Mouse (Mus musculus): ENCODE results near the gene Clstn3. TPM values are rescaled to one million over a fixed set of nuclear protein-coding genes. Genes with fewer than 3 reads are reported as not detected.
A peak's percentile ranks its signal among the peaks of the same experiment; 100 is the strongest.
"Not testable (repeated sequence)": the region's sequence is repeated elsewhere in the genome, so short reads cannot be mapped to it uniquely, and the experiment has no call there.

Gene Clstn3
- 10 to 100 TPM; 33.9 to 35.3 TPM for total RNA-seq (2021)
- long read RNA-seq, experiment 1, full-length matches to known transcripts = 11 of 24 reads
- long read RNA-seq, experiment 1, partial matches to known transcripts = 5 of 24 reads
- long read RNA-seq, experiment 1, other reads (novel, unspliced or antisense) = 8 of 24 reads
- long read RNA-seq, experiment 2, full-length matches to known transcripts = 46 of 75 reads
- long read RNA-seq, experiment 2, partial matches to known transcripts = 16 of 75 reads
- long read RNA-seq, experiment 2, other reads (novel, unspliced or antisense) = 13 of 75 reads

DNA sequence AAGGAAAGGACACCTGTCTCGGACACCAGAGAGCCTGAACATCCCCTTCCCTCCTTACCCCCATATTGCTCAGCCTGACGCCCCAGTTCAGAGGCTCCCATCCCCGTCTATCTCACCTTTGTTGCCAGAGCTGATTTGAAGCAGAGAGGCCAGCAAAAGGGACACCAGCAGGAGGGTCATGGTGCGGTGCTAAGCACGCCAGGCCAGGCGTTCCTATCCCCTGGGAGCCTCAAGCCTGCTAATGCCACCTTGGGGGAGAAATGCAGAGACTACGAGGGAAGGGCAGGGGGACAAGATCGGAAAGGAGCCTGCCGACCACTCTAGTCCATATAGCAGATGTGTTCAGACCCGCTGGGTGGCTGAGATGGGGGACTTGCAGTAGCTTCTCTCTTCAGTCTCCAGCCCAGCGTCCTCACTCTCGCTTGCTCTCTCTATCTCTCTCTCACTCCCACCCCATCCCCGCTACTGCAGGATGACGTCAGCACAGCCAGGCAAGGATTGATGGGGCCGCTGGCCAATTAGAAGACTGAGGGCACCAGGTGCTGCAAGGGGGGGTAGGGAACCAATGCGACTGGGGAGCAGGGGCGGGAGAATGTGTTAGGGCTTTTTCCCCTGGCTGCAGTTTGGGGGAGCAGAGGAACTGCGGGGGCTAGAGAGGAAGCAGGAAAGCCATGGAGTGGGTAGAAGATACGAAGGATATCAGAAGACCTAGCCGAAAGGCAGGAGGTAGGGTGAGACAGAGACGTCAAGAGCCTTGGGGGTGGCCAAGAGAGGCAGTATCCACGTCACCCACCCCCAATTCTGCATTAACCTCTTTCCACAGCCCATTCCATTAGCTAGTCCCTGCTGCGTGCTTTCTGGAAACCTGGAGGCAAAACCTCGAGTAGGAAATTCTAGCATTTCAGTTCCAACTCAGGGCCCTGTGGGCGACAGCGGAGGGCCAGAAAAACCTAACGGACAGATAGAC, at the start of gene Clstn3:
TSS of gene Clstn3 (minus strand) at position 490 of the 967 bp plus-strand sequence.
- peak; percentile 55 to 56 for DNase-seq (ENCODE audit: low spot score in 2 of 2)

DNA sequence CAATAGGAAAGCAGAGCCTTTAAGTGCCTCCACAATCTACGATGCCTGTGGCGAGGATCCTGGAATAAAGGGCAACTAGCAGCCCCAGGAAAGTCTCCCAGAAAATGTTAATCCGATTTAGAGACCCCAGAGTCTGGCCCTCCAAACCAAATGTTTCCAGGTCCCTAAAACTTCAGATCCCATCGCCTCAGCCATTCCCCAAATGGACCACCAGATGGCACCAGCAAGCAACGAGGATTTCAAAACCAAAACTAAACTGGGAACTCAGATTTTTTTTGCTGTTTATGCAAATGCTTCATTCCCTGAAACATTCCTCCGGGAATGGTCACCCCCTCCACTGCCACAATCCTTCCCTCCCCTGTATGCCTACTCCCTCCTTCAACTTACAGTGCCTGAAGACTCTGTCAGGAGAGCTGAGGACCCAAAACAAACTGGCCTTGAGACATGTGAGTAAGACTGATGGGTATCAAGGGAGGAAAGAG, 47.8 kb upstream of the Clstn3 start, which contains the start of gene C1ra:
TSS of gene C1ra (plus strand) at position 51 of the 482 bp plus-strand sequence.
- peak in 1 of 2 experiments; percentile 60 for DNase-seq (ENCODE audit: low spot score in 2 of 2)

DNA sequence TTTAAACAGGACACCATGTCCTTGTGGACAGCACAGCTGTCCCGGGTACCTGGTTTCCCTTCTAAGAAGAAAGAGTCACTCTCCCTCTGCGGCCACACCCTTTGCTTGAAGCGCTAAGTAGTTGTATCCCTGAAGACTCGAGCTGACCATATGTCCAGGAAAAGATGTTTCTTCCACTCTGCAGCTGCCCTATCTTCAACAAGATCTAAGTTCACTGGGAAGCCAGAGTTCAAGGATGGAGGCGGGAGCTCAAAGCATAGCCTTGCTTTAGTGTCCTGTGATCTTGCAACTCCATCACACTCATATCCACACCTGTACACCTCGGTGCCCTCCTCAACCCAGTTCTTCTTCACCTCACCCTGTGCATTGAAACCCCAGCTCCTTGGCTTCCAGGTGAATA, 47.3 kb upstream of the Clstn3 start:
- DNase-seq (ENCODE audit: low spot score in 2 of 2) = no peak

DNA sequence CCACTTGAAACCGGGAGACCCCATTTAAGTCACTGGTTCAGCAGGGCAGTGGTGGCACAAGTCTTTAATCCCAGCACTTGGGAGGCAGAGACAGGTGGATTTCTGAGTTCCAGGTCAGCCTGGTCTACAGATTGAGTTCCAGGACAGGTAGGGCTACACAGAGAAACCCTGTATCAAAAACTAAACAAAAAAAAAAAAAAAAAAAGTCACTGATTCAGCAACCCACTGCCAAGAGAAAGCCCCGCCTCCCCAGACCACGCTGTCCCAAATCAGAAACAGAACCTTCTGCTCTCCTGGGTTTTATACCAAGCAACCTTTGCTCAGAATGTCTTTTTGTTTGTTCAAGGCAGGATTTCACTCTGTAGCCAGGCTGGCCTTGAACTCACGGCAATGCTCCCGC, 44.6 kb upstream of the Clstn3 start:
- DNase-seq (ENCODE audit: low spot score in 2 of 2) = not testable (repeated sequence)

DNA sequence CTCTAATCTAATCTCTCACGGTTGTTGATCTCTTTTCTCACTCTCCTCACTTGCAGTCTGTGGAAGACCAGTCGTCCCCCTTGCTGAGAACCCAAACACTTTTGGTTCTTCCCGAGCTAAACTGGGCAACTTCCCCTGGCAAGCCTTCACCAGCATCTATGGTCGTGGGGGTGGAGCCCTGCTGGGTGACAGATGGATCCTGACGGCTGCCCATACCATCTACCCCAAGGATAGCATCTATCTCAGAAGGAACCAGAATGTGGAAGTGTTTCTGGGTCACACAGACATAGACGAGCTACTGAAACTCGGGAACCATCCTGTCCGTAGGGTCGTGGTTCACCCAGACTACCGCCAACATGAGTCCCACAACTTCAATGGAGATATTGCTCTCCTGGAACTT, 43.7 kb upstream of the Clstn3 start:
- no peak for DNase-seq (ENCODE audit: low spot score in 2 of 2)

DNA sequence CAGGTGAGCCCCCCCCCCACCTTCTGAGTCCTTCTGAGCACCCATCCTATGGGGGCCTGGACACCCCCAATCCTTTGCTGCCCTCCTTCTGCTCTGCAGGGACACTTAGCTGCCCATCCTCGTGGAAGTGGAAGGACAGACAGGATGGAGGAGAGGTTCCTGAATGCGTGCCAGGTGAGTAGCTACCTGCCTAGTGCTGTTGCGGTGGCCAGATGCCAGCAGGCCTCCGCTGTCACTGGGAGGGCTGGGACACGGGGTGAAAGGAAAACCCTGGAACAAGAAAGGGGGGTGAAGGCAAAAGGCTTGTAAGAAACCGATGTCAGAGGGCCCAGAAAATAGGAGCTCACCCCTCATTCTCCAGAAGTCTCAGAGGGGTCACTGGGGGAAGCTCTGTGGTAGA, 42.4 kb upstream of the Clstn3 start:
- DNase-seq (ENCODE audit: low spot score in 2 of 2) = no peak

DNA sequence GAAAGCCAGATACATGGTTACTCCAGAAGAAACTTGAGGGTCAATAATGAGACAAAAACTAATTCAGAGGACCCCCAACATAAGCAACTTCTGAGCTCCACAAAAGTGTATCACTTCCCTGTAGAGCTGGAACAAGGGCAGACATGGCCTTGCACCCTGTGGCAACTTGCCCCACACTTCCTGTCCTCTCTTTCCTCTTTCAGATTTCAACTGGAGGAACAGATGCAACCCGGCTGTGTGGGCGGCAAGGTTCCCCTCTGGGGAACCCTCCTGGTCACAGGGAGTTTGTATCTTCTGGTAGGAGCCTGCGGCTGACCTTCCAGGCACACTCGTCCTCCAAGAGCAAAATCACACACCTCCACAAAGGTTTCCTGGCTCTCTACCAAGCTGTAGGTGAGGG, 40.4 kb upstream of the Clstn3 start:
- DNase-seq (ENCODE audit: low spot score in 2 of 2) = no peak

DNA sequence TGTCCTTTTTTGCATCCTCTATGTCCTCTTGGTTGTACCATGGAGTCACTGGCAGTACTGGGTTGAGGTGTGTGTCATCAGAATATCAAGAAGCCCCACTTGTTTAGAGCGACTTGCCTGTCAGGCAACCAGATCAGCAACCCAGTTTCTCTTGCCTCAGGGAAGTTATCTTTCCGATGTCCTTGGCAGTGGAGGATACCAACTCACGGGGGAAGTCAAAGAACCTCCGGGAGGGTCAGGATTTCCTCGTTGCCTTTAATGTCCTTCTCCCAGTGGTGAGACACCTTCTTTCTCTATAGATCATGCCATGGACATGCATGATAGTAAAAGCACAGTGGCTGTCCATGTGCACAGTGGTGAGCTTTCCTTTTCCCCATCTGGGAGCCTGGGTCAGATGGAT, 37.4 kb upstream of the Clstn3 start:
- no peak for DNase-seq (ENCODE audit: low spot score in 2 of 2)

DNA sequence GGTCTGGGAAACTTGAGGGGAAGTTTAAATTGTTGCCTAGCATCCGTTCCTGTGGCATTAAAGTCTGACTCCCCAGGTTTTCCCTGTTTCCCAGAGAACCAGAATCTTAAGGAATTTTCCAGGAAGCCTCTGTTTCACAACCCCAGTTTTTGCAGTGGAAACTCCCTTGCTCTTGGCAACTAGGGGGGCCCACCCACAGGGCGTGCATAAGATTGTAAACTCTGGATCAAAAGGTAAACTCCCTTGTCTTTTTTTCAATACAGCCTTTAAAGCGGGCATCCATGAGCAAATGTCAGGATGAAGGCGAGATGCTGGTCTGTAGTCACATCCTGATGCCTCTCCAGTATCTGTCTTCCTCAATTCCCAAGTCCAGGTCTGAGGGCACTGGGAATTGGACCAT, 36.9 kb upstream of the Clstn3 start:
- DNase-seq (ENCODE audit: low spot score in 2 of 2) = no peak

DNA sequence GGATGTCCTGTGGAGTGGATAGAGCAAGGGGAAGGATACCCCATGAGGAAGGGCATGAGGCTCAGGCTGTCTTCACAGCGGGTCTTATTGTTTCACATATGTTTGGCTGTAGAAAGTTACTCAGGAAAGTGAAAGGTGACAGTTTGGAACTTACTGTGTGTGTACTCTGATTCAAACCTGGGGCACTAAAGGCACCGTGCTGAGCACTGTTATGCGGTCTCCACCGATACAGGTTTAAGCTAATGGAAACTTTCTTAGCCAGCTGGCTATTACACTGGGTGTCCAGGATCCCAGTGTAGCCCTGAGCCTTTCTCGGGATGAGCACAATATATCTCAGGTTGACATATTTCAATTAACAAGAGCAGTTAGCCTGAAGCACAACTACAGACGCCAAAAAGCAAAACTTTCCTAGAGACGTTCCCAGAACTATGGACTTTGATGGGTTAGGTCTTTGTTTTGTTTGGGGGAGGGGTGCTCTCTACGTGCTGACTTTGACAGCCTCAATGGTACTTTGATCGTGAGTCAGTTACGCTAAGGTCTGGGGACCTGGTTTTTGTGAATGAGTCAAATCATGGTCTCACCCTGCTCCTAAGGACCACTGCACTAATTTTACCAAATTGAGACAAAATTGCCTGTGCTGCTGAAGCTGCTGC, 35.4 kb upstream of the Clstn3 start:
- DNase-seq (ENCODE audit: low spot score in 2 of 2) = no peak

DNA sequence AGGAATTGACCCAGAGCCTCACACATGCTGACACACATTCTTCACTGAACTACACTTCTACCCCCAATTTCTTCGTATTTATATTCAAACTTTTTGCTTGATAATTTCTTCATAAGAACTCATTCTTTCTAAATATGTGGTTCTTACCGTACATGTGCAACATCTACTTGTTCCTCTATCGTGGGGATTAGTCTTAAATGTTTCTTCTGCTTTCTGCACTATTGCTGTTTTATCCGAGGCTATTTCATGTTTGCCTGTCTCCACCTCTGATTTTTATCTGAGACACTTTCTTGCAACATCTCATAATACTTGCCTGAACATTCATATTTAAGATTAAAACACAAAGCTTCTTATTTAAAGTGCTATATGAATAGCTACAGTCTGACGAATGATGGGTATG, 31.5 kb upstream of the Clstn3 start:
- DNase-seq (ENCODE audit: low spot score in 2 of 2) = no peak

DNA sequence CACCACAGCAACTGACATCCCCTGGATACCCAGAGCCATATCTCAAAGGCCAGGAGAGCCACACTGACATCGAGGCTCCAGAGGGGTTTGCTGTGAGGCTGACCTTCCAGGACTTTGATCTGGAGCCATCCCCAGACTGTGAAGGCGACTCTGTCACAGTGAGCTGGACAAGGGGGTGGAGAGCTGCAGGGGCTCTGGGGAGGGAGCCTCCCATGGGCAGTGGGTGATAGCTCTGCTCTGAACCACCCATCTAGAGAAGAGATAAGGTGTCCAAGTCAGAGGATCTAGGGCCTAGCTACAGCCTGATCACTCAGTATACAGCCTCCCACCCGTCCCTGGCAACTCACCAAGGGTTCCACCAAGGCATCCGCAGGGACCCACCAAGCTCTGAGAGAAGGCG, 29.3 kb upstream of the Clstn3 start:
- no peak for DNase-seq (ENCODE audit: low spot score in 2 of 2)

DNA sequence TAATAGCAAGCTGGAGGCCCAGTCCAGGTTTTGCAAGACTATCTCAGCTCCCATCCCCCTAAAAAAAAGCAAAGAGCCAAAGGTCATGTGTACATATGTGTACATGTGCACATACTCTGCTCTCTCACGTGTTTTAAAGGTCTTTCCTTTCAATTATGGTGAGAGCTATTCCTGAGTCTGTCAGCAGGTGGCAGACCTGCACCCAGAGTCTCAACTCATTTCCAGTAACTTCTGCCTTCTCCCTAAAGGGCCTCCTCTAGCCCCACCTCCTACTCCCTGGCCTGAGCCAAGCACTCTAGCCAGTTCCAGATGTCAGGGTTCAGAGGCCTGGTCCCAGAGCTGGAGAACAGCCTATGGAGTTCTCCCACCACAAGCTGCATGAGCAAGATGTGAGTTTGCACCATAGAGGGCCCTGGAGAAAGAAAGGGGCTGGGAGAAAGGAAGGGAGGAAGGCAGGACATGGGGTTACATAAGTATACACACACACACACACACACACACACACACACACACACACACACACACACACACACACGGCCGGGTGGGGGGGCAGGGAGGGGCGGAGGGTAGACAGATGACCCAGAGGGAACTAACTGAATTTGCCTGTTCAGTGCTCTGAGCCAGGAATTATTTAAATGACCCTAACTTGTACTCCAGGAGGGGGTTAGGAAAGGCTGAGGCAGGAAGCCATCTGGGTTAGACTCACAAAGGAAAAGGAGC, 28.4 kb upstream of the Clstn3 start, which contains the start of gene C1rl:
TSS of gene C1rl (plus strand) at position 272 of the 720 bp plus-strand sequence.
- peak in 1 of 2 experiments; percentile 72 for DNase-seq (ENCODE audit: low spot score in 2 of 2)

DNA sequence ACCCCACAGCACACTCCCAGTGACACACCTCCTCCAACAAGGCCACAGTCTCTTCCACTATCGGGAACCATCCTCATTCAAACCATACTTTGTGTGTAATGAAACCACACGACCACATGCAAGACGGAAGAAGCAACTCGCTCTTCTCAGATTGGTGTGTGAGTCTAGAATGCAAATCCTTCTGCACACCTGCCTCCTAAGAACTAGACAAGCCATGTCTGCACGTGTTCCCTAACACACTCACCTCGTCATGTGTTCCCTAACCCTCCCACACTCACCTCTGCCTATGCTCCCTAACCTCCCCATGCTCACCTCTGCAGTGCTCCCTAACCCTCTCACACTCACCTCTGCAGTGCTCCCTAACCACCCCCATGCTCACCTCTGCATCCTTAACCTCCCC, 26.8 kb upstream of the Clstn3 start:
- DNase-seq (ENCODE audit: low spot score in 2 of 2) = no peak

DNA sequence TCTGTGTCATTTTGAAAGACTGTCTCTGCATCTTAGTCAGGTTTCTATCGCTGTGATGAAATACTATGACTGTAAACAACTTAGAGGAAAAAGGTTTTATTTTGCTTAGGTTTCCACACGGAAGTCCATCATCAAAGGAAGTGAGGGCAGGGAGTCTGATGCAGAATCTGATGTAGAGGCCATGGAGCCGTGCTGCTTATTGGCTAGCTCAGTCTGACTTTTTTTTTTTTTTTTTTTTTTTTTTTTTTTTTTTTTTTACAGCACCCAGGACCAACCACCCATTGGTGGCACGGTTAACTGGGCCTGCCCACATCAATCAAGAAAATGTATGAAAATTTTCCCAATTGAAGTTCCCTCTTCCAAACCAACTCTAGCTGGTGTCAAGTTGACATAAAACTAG, 24.4 kb upstream of the Clstn3 start:
- DNase-seq (ENCODE audit: low spot score in 2 of 2) = no peak

DNA sequence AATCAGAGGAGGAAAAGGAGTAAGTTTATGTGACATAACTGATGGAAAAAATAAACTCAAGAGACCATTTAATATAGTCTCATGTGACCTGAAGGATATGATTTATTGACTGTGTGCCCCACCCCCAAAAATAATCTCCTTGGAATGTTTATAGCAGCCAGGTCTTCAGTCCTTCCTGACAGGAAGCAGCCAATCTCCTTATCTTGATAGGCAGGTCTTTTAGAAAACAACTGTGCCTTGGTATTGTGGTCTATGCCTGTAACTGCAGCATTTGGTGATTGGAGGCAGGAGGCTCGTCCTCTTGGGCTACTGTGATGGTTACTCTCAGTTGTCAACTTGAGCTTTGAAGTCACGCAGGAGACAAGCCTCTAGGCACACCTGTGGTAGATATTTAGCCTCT, 22.9 kb upstream of the Clstn3 start:
- no peak for DNase-seq (ENCODE audit: low spot score in 2 of 2)

DNA sequence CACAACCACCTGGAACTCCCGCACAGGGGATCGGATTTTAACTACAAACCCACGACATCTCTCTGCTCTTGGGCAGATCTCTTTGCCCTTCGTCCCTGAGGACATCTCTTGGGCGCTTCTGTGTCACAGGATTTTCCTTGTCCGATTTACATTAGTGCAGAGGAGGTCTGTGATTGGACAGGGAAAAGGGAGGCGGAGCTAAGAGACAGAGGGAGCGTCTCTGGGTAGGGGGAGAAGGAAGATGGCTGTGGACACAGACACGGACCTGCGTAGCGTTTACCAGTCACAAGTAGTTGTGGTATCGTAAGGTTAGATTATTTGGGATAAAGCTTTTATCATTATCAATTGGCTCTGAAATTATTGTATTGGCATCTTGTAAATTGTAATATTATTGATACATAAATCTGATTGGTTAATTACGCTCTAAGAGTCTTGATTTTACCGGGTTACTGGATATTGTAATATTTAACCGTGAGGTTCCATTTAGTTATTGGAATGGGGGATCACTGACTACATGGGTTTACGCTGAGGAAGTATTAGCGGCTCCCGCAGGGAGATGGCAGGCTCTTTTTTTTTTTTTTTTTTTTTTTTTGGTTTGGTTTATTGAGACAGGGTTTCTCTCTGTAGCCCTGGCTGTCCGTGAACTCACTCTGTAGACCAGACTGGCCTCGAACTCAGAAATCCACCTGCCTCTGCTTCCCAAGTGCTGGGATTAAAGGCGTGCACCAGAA, 21.0 kb upstream of the Clstn3 start:
- no peak for DNase-seq (ENCODE audit: low spot score in 2 of 2)

DNA sequence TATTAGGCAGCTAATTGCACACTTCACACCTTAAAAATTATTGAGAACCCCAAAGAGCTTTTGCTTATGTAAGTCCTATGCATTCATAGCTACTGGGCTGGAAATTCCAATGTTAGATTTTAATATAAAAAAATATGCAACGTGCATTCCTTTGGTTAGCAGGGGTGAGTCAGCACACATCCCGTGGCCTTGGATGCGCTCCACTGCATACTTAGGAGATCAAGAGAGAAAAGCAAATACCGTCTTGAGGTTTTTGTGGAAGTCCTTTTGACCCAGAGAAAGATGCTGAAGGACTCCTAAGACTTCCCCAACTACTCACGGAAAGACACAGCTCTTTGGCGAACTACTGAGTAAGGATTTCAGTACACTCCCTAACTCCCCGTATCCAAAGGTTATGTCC, 20.3 kb upstream of the Clstn3 start:
- DNase-seq (ENCODE audit: low spot score in 2 of 2) = no peak

DNA sequence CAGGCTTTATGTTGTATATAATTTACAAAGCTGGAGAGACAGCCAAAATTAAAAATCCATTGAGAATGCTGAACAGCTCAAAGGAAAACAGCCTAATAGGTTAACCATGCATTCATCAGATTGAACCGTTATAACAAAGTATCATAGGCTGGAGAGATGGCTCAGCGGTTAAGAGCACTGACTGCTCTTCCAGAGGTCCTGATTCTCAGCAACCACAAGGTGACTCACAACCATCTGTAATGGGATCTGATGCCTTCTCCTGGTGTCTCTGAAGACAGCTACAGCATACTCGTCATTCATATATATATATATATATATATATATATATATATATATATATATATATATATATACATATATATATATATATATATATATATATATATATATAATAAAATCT, 19.2 kb upstream of the Clstn3 start:
- DNase-seq (ENCODE audit: low spot score in 2 of 2) = not testable (repeated sequence)

DNA sequence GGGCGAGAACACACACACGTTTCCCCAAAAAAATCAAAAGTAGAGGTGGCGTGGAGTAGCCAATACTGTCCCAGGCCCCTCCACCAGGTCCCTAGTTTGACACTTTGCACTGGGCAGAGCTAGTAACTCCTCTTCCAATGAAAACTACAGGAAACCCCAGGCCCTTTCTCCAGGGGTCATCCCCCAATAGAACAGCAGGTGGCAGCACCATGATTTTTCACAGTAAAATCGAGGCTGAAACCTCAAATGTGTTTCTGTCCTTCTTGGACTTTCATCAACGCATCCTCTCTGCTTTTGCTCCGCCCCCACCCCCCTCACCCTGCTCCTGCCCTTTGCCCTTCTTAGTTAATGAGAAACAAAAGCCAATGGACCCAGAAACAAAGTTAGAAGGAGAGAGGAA, 17.0 kb upstream of the Clstn3 start:
- DNase-seq (ENCODE audit: low spot score in 2 of 2) = no peak

Measured in adrenal gland, postnatal 4 days (tissue).